Comparison of ENCODE assay signal across 20 mouse cellular contexts in genomic region chr15:83220368-83221013, GRCm38 (mm10). TPM values are rescaled to one million over a fixed set of nuclear protein-coding genes. Genes with fewer than 3 reads are reported as not detected.
DNase-seq lines count a peak whose midpoint lies in the region; ATAC-seq and TF ChIP-seq lines count a peak whose summit lies in the region.
"Had no signal": no experiment of that assay in that cellular context is flagged by ENCODE, and none has a peak within 500 bp of the region (broad histone marks: within the 10 kb centered on the region; RNA-seq: fewer than 3 reads in every experiment).

No protein-coding gene starts in this region.

- H3K27me3 ChIP-seq in heart, adult 2 months (ENCODE audit: control insufficient read depth, insufficient read depth, low read length): no peaks in the 10 kb centered on the region
- H3K27me3 ChIP-seq in kidney, postnatal 0 days (ENCODE audit: insufficient read depth, low read length): no peaks in the 10 kb centered on the region
- H3K27me3 ChIP-seq: CH12.LX; heart, embryonic 12.5 days; hindbrain, embryonic 15.5 days; liver, embryonic 12.5 days had no signal

- intact Hi-C loops in heart, adult 2 months (cut with DNase I): no loop called here

- no peak overlapping the region for H3K4me3 ChIP-seq in heart, adult 2 months
- H3K4me3 ChIP-seq in kidney, postnatal 0 days (replicated peaks; ENCODE audit: low read depth, low read length): no peak overlapping the region
- H3K4me3 ChIP-seq in macrophage (ENCODE audit: inconsistent target): no peak overlapping the region
- H3K4me3 ChIP-seq: heart, embryonic 12.5 days; hindbrain, embryonic 15.5 days; liver, embryonic 12.5 days; megakaryocyte, embryonic 14.5 days had no signal

- peaks cover 2% of the 10 kb centered on the region; the same call in 1 of the 2 replicates for H3K36me3 ChIP-seq in heart, adult 2 months (ENCODE audit: control insufficient read depth, insufficient read depth, low read length)
- H3K36me3 ChIP-seq in kidney, postnatal 0 days (ENCODE audit: insufficient read depth, low read length): no peaks in the 10 kb centered on the region
- no peaks in the 10 kb centered on the region for H3K36me3 ChIP-seq in macrophage (ENCODE audit: inconsistent target)
- H3K36me3 ChIP-seq: heart, embryonic 12.5 days; hindbrain, embryonic 15.5 days; liver, embryonic 12.5 days had no signal

- peaks cover 22% of the 10 kb centered on the region for H3K4me1 ChIP-seq in heart, adult 2 months (ENCODE audit: control insufficient read depth, insufficient read depth, low read length)
- peaks cover 21% of the 10 kb centered on the region for H3K4me1 ChIP-seq in kidney, postnatal 0 days (replicated peaks; ENCODE audit: insufficient read depth, low read length)

- no peak for TF ChIP-seq EP300 in heart, adult 2 months (IDR thresholded peaks at IDR 0.05; ENCODE audit: insufficient read depth, low read depth, low read length)

- H3K27ac ChIP-seq in heart, adult 2 months: peak overlapping the region; percentile 40
- H3K27ac ChIP-seq in kidney, postnatal 0 days: peak overlapping the region; percentile 37
- peak overlapping the region; percentile 81 for H3K27ac ChIP-seq in macrophage
- H3K27ac ChIP-seq: hindbrain, embryonic 15.5 days; liver, embryonic 12.5 days had no signal

- H3K9ac ChIP-seq in heart, adult 2 months (ENCODE audit: low read depth, low read length): no peak overlapping the region
- no peak overlapping the region for H3K9ac ChIP-seq in kidney, postnatal 0 days (ENCODE audit: low read depth, low read length)
- H3K9ac ChIP-seq: forebrain, postnatal 0 days; heart, embryonic 12.5 days; hindbrain, embryonic 15.5 days; liver, embryonic 12.5 days; lung, embryonic 14.5 days had no signal

- 54% methylated on average over 9 of the region's 9 CpGs for WGBS in heart, adult 2 months
- WGBS in kidney, postnatal 0 days: 55% methylated on average over 9 of the region's 9 CpGs
- 97% methylated on average over 9 of the region's 9 CpGs for WGBS in macrophage (ENCODE audit: missing documents)

- H3K4me2 ChIP-seq in kidney, postnatal 0 days (ENCODE audit: low read length): no peak overlapping the region
- H3K4me2 ChIP-seq: heart, embryonic 12.5 days; hindbrain, embryonic 15.5 days; liver, embryonic 12.5 days; lung, embryonic 14.5 days had no signal

- H3K79me2 ChIP-seq in heart, adult 2 months (replicated peaks; ENCODE audit: control insufficient read depth, insufficient read depth, low read length): no peaks in the 10 kb centered on the region
- H3K79me2 ChIP-seq in macrophage (ENCODE audit: inconsistent target): no peaks in the 10 kb centered on the region

- no peak for ATAC-seq in kidney, postnatal 0 days (replicated peaks; ENCODE audit: low FRiP score, low read depth)
- ATAC-seq: forebrain, postnatal 0 days; liver, embryonic 12.5 days had no signal

- no peak for TF ChIP-seq POLR2A in heart, adult 2 months (IDR thresholded peaks at IDR 0.05; ENCODE audit: insufficient read depth, low read depth, low read length)

- no peak for TF ChIP-seq CTCF in heart, adult 2 months (IDR thresholded peaks at IDR 0.05)
- no peak for TF ChIP-seq CTCF in kidney, postnatal 0 days (IDR thresholded peaks at IDR 0.05; ENCODE audit: low read depth)

- no peaks in the 10 kb centered on the region for H3K9me3 ChIP-seq in kidney, postnatal 0 days (replicated peaks; ENCODE audit: low read length)
- H3K9me3 ChIP-seq: hindbrain, embryonic 15.5 days; liver, embryonic 12.5 days had no signal

- peak in 1 of 2 experiments; percentile 31 for DNase-seq in heart, adult 2 months
- no peak for DNase-seq in heart, adult 18-20 months
- DNase-seq in kidney, postnatal 0 days (ENCODE audit: low spot score): no peak
- DNase-seq in kidney, adult 9 months: no peak
- DNase-seq in R1 (ENCODE audit: low read depth, low spot score): peak; percentile 25
- DNase-seq in spleen, postnatal 10 days (ENCODE audit: low spot score in 2 of 2): no peak
- DNase-seq in cerebellum, adult 9-10 months: no peak
- DNase-seq: cerebellum, adult 9-11 months; forebrain, postnatal 0 days; layer of hippocampus, postnatal 36 days; left cerebral cortex, postnatal 4 days; lung, embryonic 14.5 days; spleen, adult 18-20 months; thymus, postnatal 4 days had no signal

RNA-seq across cellular contexts. Expression of gene A4galt, which starts 31.1 kb away (rescaled TPM):
- 1 to 10 TPM; 5.2 to 6.3 TPM for total RNA-seq in heart, adult 2 months (2021)
- polyA plus RNA-seq in heart, adult 2 months (2012; rRNA removed): 9.7 and 14.9 TPM in 2 replicates
- 1 to 10 TPM; 7.0 to 7.2 TPM for total RNA-seq in heart, adult 18-20 months (2021)
- polyA plus RNA-seq in kidney, postnatal 0 days (2015; fragmentation: Nextera tagmentation; extraction: Ambion mirVana): 26.5 and 27.2 TPM in 2 replicates
- total RNA-seq in macrophage (2018; cell fraction: chromatin; rRNA removed): 1 to 10 TPM in 4 of 26 experiments, under 1 TPM in 3, not detected in 19; 0.29 to 1.3 (median 1.1) TPM
- total RNA-seq in macrophage (2018; cell fraction: cytosol; rRNA removed): 1 to 10 TPM in 6 of 26 experiments, under 1 TPM in 19, not detected in 1; 0.17 to 1.6 (median 0.53) TPM
- total RNA-seq in macrophage (2018; cell fraction: nucleus; rRNA removed): 1 to 10 TPM in 4 of 26 experiments, under 1 TPM in 16, not detected in 6; 0.23 to 2.7 (median 0.49) TPM
- 0.38 to 1.5 TPM (median 1.2 TPM) in 3 replicates for polyA plus RNA-seq in macrophage (2018)

RNA-seq across cellular contexts. Expression of gene Cyb5r3, which starts 48.1 kb away (rescaled TPM):
- 10 to 100 TPM; 75.6 to 87.2 TPM for total RNA-seq in heart, adult 2 months (2021)
- 97.7 and 103 TPM in 2 replicates for polyA plus RNA-seq in heart, adult 2 months (2012; rRNA removed)
- 10 to 100 TPM; 83.9 to 93.0 TPM for total RNA-seq in heart, adult 18-20 months (2021)
- polyA plus RNA-seq in kidney, postnatal 0 days (2015; fragmentation: Nextera tagmentation; extraction: Ambion mirVana): 90.9 and 104 TPM in 2 replicates
- total RNA-seq in macrophage (2018; cell fraction: chromatin; rRNA removed): 10 to 100 TPM; 12.0 to 63.5 (median 25.2) TPM
- total RNA-seq in macrophage (2018; cell fraction: cytosol; rRNA removed): 100 to 1,000 TPM in 21 of 26 experiments, 10 to 100 TPM in 5; 77.6 to 133 (median 112) TPM
- 10 to 100 TPM; 19.6 to 67.0 (median 35.6) TPM for total RNA-seq in macrophage (2018; cell fraction: nucleus; rRNA removed)
- polyA plus RNA-seq in macrophage (2018): 102 to 248 TPM (median 154 TPM) in 3 replicates
